Mouse (Mus musculus): ENCODE data around the gene Cox8b. TPM values are rescaled to one million over a fixed set of nuclear protein-coding genes. Genes with fewer than 3 reads are reported as not detected.

Cox8b gene
- polyA plus RNA-seq, 1 experiment from 2014 or later: 1.2 TPM

DNA sequence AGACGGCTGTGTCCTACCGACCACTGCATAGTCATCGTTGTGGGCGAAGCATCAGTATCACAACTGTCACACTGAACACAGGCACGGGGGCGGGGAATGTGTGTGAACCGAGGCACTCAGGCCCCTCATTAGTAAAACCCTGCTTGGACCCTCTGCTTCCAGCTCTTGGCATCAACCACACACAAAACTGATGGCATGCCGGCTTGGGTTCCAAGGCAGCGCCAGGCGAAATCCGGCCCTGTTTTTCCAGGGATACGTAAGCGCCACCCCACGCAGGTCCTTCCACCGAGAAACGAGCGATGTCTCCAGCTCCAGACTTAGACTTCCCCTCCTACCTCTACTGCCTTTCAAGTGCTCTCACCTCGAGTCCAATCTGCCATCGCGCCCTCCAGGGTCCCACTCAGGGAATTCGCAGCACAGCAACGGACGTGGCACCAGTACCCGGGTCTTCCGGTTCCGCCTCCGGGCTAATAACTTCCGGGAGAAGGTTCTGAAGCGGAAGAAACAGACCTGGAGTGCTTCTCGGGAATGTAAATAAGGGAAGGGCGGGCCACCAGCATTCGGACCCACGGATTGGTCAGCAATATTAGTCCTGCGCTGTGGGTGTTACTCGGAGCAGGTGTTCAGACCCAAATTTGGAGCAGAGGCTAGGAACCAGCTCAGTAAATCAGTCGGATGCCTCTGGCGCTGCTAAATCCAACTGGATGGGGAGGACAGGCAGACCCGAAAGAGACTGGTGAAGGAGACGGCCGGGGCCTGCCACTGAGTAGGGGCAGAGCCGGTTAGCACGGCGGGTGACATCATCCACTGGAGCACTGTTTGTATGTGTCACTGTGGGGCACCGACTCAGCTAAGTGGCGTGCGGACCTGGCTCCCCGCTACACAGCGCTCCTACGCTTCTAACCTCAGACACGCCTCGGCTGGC lies 44.1 kb downstream of the Cox8b start, which contains the start of gene Gm45785:
Gene Gm45785, minus strand, starts transcription at position 472 of the 925 bp plus-strand sequence.
- ATAC-seq (peak; percentile 79), DNase-seq (peak; percentile 88)
- under 1% methylated on average over 51 of the region's 51 CpGs for WGBS (ENCODE audit: insufficient replicate concordance)
- Histone ChIP-seq H3K9ac (replicated peaks) (peak within 1 kb of the TSS; percentile 90), H3K27ac (ENCODE audit: low read depth) (peak within 1 kb of the TSS; percentile 99), H3K4me3 (ENCODE audit: low read depth, low read length) (peak within 1 kb of the TSS; percentile 80), H3K4me1 (ENCODE audit: insufficient read depth) (peaks cover 34% of the 10 kb centered on the region), H3K27me3 (ENCODE audit: insufficient read depth, low read length) (no peaks in the 10 kb centered on the region), H3K9me3 (ENCODE audit: low read length) (no peaks in the 10 kb centered on the region), H3K36me3 (replicated peaks; ENCODE audit: insufficient read depth, low read length) (peaks cover 48% of the 10 kb centered on the region), H3K4me2 (ENCODE audit: low read depth, low read length) (peak within 1 kb of the TSS; percentile 85)
- TF ChIP-seq EP300 (IDR thresholded peaks at IDR 0.05; ENCODE audit: low read depth): peak; percentile 57; the same call in 1 of the 2 replicates
- TF ChIP-seq CTCF (IDR thresholded peaks at IDR 0.05; ENCODE audit: low read depth): peak; percentile 12; the same call in 1 of the 2 replicates

DNA sequence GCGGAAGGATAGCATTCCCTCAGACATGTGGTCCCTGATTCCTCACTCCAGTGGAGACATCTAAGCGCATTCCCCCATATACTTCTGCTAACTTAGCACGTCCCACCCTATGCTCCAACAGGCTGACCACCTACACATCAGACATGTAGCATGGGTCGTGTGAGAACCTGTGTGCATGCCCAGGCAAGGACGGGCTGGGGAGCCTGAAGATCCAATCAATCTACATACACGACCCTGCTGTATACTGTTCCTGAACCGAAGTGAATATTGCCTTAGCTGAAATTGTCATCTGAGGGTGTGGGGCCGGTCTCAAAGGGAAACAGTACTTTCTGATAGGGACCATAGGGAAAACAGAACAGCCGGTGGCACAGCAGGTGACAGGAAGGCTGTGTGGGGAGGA lies 45.1 kb downstream of the Cox8b start:
- TF ChIP-seq EP300 (IDR thresholded peaks at IDR 0.05; ENCODE audit: low read depth) (no peak), CTCF (IDR thresholded peaks at IDR 0.05; ENCODE audit: low read depth) (no peak)
- Histone ChIP-seq H3K9ac (replicated peaks) (peak overlapping the region; percentile 90), H3K4me2 (ENCODE audit: low read depth, low read length) (peak overlapping the region; percentile 85), H3K4me3 (ENCODE audit: low read depth, low read length) (peak overlapping the region; percentile 80), H3K4me1 (ENCODE audit: insufficient read depth) (peaks cover 34% of the 10 kb centered on the region), H3K36me3 (replicated peaks; ENCODE audit: insufficient read depth, low read length) (peaks cover 39% of the 10 kb centered on the region), H3K9me3 (ENCODE audit: low read length) (no peaks in the 10 kb centered on the region), H3K27me3 (ENCODE audit: insufficient read depth, low read length) (no peaks in the 10 kb centered on the region), H3K27ac (ENCODE audit: low read depth) (peak overlapping the region; percentile 99)
- 56% methylated on average over 9 of the region's 9 CpGs for WGBS (ENCODE audit: insufficient replicate concordance)
- DNase-seq (no peak), ATAC-seq (no peak)

DNA sequence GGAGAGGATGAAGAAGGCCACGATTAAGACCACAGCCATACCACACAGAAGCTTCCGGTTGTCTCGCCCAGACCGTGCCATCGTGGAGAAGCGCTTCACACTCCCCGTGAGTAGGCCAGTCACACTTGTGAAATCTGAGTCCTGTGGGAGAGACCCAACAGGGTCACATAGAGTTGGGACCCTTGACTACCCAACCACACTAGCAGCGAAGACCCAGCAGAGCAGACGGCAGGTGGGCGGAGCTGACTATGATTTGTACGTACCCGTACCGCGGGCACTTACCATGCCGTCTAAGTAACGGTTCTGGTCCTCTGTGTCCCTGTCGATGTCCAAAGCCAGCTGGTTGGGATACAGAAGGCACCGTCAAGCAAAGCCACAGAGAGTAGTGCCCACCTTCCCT lies 45.8 kb downstream of the Cox8b start:
- peak overlapping the region; percentile 99; the same call in 1 of the 2 replicates for H3K27ac ChIP-seq (ENCODE audit: low read depth)
- peak overlapping the region; percentile 85; the same call in 1 of the 2 replicates for H3K4me2 ChIP-seq (ENCODE audit: low read depth, low read length)
- DNase-seq: no peak
- peak overlapping the region; percentile 90; the same call in 1 of the 2 replicates for H3K9ac ChIP-seq (replicated peaks)
- H3K36me3 ChIP-seq (replicated peaks; ENCODE audit: insufficient read depth, low read length): peaks cover 34% of the 10 kb centered on the region
- H3K27me3 ChIP-seq (ENCODE audit: insufficient read depth, low read length): no peaks in the 10 kb centered on the region
- peaks cover 34% of the 10 kb centered on the region for H3K4me1 ChIP-seq (ENCODE audit: insufficient read depth)
- TF ChIP-seq CTCF (IDR thresholded peaks at IDR 0.05; ENCODE audit: low read depth) (no peak), EP300 (IDR thresholded peaks at IDR 0.05; ENCODE audit: low read depth) (no peak)
- no peaks in the 10 kb centered on the region for H3K9me3 ChIP-seq (ENCODE audit: low read length)
- peak overlapping the region; percentile 80; the same call in 1 of the 2 replicates for H3K4me3 ChIP-seq (ENCODE audit: low read depth, low read length)
- WGBS (ENCODE audit: insufficient replicate concordance): 93% methylated on average over 18 of the region's 18 CpGs
- ATAC-seq: no peak

GRCm38 (mm10) chr7:140853386-140853785 lies 46.9 kb downstream of the Cox8b start:
- H3K9me3 ChIP-seq (ENCODE audit: low read length): no peaks in the 10 kb centered on the region
- ATAC-seq (peak; percentile 40), DNase-seq (peak; percentile 69)
- H3K4me1 ChIP-seq (ENCODE audit: insufficient read depth): peaks cover 30% of the 10 kb centered on the region
- H3K4me2 ChIP-seq (ENCODE audit: low read depth, low read length): peak overlapping the region; percentile 26; the same call in 1 of the 2 replicates
- H3K27ac ChIP-seq (ENCODE audit: low read depth): peak overlapping the region; percentile 99
- peaks cover 24% of the 10 kb centered on the region for H3K36me3 ChIP-seq (replicated peaks; ENCODE audit: insufficient read depth, low read length)
- H3K27me3 ChIP-seq (ENCODE audit: insufficient read depth, low read length): no peaks in the 10 kb centered on the region
- TF ChIP-seq EP300 (IDR thresholded peaks at IDR 0.05; ENCODE audit: low read depth) (no peak), CTCF (IDR thresholded peaks at IDR 0.05; ENCODE audit: low read depth) (no peak)
- H3K9ac ChIP-seq (replicated peaks): 0 out of 2 replicates have a peak overlapping the region, but pooled peaks have one; percentile 30
- no peak overlapping the region for H3K4me3 ChIP-seq (ENCODE audit: low read depth, low read length)
- 61% methylated on average over 9 of the region's 9 CpGs for WGBS (ENCODE audit: insufficient replicate concordance)

- Histone ChIP-seq H3K4me2 (ENCODE audit: low read depth, low read length) (no peak overlapping the region), H3K36me3 (replicated peaks; ENCODE audit: insufficient read depth, low read length) (peaks cover 24% of the 10 kb centered on the region), H3K9ac (replicated peaks) (no peak overlapping the region), H3K4me1 (ENCODE audit: insufficient read depth) (peaks cover 26% of the 10 kb centered on the region), H3K27me3 (ENCODE audit: insufficient read depth, low read length) (no peaks in the 10 kb centered on the region), H3K4me3 (ENCODE audit: low read depth, low read length) (no peak overlapping the region), H3K9me3 (ENCODE audit: low read length) (no peaks in the 10 kb centered on the region), H3K27ac (ENCODE audit: low read depth) (no peak overlapping the region; the same call in 1 of the 2 replicates)
- DNase-seq (no peak), ATAC-seq (no peak)
- TF ChIP-seq EP300 (IDR thresholded peaks at IDR 0.05; ENCODE audit: low read depth) (no peak), CTCF (IDR thresholded peaks at IDR 0.05; ENCODE audit: low read depth) (no peak)
- 92% methylated on average over 4 of the region's 4 CpGs for WGBS (ENCODE audit: insufficient replicate concordance)
These were observed 48.3 kb downstream of the Cox8b start for GRCm38 (mm10) chr7:140851916-140852315.

Other genes starting within 250 kb of the Cox8b start
- gene Olfr539, start 240.5 kb downstream of the Cox8b start, polyA plus RNA-seq (2015; fragmentation: Nextera tagmentation; extraction: Ambion mirVana): not detected in 2 replicates
- not detected in 2 replicates for gene Olfr45, start 218.5 kb downstream of the Cox8b start, polyA plus RNA-seq (2015; fragmentation: Nextera tagmentation; extraction: Ambion mirVana)
- gene Olfr541, start 203.2 kb downstream of the Cox8b start, polyA plus RNA-seq (2015; fragmentation: Nextera tagmentation; extraction: Ambion mirVana): not detected in 2 replicates
- 556 and 629 TPM in 2 replicates for gene Cyp2e1, start 136.7 kb downstream of the Cox8b start, polyA plus RNA-seq (2015; fragmentation: Nextera tagmentation; extraction: Ambion mirVana)
- not detected in 2 replicates for gene Syce1, start 112.6 kb downstream of the Cox8b start, polyA plus RNA-seq (2015; fragmentation: Nextera tagmentation; extraction: Ambion mirVana)
- 0.14 and 0.21 TPM in 2 replicates for gene Zfp941, start 78.3 kb downstream of the Cox8b start, polyA plus RNA-seq (2015; fragmentation: Nextera tagmentation; extraction: Ambion mirVana)
- gene Urah, start 65.4 kb downstream of the Cox8b start, polyA plus RNA-seq (2015; fragmentation: Nextera tagmentation; extraction: Ambion mirVana): 316 TPM in 2 replicates
- not detected in 2 replicates for gene Scgb1c1, start 54.9 kb downstream of the Cox8b start, polyA plus RNA-seq (2015; fragmentation: Nextera tagmentation; extraction: Ambion mirVana)
- gene Odf3, start 52.6 kb downstream of the Cox8b start, polyA plus RNA-seq (2015; fragmentation: Nextera tagmentation; extraction: Ambion mirVana): not detected in 2 replicates
- gene Gm45785, start 44.1 kb downstream of the Cox8b start, polyA plus RNA-seq (2015; fragmentation: Nextera tagmentation; extraction: Ambion mirVana): not detected in 2 replicates
- gene Ric8a, start 43.5 kb downstream of the Cox8b start, polyA plus RNA-seq (2015; fragmentation: Nextera tagmentation; extraction: Ambion mirVana): 15.9 and 17.1 TPM in 2 replicates
- 30.7 and 35.9 TPM in 2 replicates for gene Bet1l, start 42.9 kb downstream of the Cox8b start, polyA plus RNA-seq (2015; fragmentation: Nextera tagmentation; extraction: Ambion mirVana)
- 106 and 112 TPM in 2 replicates for gene Psmd13, start 18.5 kb downstream of the Cox8b start, polyA plus RNA-seq (2015; fragmentation: Nextera tagmentation; extraction: Ambion mirVana)
- 66.2 and 66.9 TPM in 2 replicates for gene Sirt3, start 18.1 kb downstream of the Cox8b start, polyA plus RNA-seq (2015; fragmentation: Nextera tagmentation; extraction: Ambion mirVana)
- 16.7 and 18.8 TPM in 2 replicates for gene Nlrp6, start 20.5 kb upstream of the Cox8b start, polyA plus RNA-seq (2015; fragmentation: Nextera tagmentation; extraction: Ambion mirVana)
- gene Pgghg, start 40.9 kb upstream of the Cox8b start, polyA plus RNA-seq (2015; fragmentation: Nextera tagmentation; extraction: Ambion mirVana): 5.5 and 6.3 TPM in 2 replicates
- gene Ifitm5, start 49.8 kb upstream of the Cox8b start, polyA plus RNA-seq (2015; fragmentation: Nextera tagmentation; extraction: Ambion mirVana): 0.41 and 0.48 TPM in 2 replicates
- gene Gm45717, start 55.5 kb upstream of the Cox8b start, polyA plus RNA-seq (2015; fragmentation: Nextera tagmentation; extraction: Ambion mirVana): 0.59 TPM in 1 of 2 replicates, not detected in the other
- gene Ifitm2, start 55.5 kb upstream of the Cox8b start, polyA plus RNA-seq (2015; fragmentation: Nextera tagmentation; extraction: Ambion mirVana): 798 and 816 TPM in 2 replicates
- 33.4 and 38.6 TPM in 2 replicates for gene Ifitm1, start 66.8 kb upstream of the Cox8b start, polyA plus RNA-seq (2015; fragmentation: Nextera tagmentation; extraction: Ambion mirVana)
- 295 and 298 TPM in 2 replicates for gene Ifitm3, start 110.3 kb upstream of the Cox8b start, polyA plus RNA-seq (2015; fragmentation: Nextera tagmentation; extraction: Ambion mirVana)
- 53.6 and 54.4 TPM in 2 replicates for gene Ifitm6, start 117.5 kb upstream of the Cox8b start, polyA plus RNA-seq (2015; fragmentation: Nextera tagmentation; extraction: Ambion mirVana)
- gene Gm17387, start 128.7 kb upstream of the Cox8b start, polyA plus RNA-seq (2015; fragmentation: Nextera tagmentation; extraction: Ambion mirVana): not detected in 2 replicates
- 0.15 and 0.34 TPM in 2 replicates for gene B4galnt4, start 160.7 kb upstream of the Cox8b start, polyA plus RNA-seq (2015; fragmentation: Nextera tagmentation; extraction: Ambion mirVana)
- gene Pkp3, start 177.8 kb upstream of the Cox8b start, polyA plus RNA-seq (2015; fragmentation: Nextera tagmentation; extraction: Ambion mirVana): 1.4 and 1.5 TPM in 2 replicates
- 18.0 and 20.1 TPM in 2 replicates for gene Sigirr, start 200.1 kb upstream of the Cox8b start, polyA plus RNA-seq (2015; fragmentation: Nextera tagmentation; extraction: Ambion mirVana)
- gene Ano9, start 217.4 kb upstream of the Cox8b start, polyA plus RNA-seq (2015; fragmentation: Nextera tagmentation; extraction: Ambion mirVana): 1.4 and 1.8 TPM in 2 replicates
- gene Ptdss2, start 221.9 kb upstream of the Cox8b start, polyA plus RNA-seq (2015; fragmentation: Nextera tagmentation; extraction: Ambion mirVana): 57.9 and 71.0 TPM in 2 replicates

Data from liver, postnatal 0 days (tissue).